Mouse (Mus musculus) heart, postnatal 25 days (tissue): ENCODE data around the gene Prmt7. TPM values are rescaled to one million over a fixed set of nuclear protein-coding genes. Genes with fewer than 3 reads are reported as not detected.
"Not testable (repeated sequence)": the region's sequence is repeated elsewhere in the genome, so short reads cannot be mapped to it uniquely, and the experiment has no call there.

Experiments
- DNase-seq: peaks from one replicate; pipeline ENCODE4 v3.0.0; 2022; ENCODE audit warnings: low spot score
- intact Hi-C: fragments of 180-260 bp; cut with DNase I; formaldehyde crosslinking; loops from one replicate; pipeline ENCODE4 v1.15.1; 2025
- total RNA-seq, 2 experiments: library from RNA; stranded (reverse); gene quantifications; 2 replicates each; pipeline ENCODE4 v1.2.3; 2021

Gene Prmt7
- total RNA-seq: 10 to 100 TPM; 23.1 to 25.8 TPM

DNA sequence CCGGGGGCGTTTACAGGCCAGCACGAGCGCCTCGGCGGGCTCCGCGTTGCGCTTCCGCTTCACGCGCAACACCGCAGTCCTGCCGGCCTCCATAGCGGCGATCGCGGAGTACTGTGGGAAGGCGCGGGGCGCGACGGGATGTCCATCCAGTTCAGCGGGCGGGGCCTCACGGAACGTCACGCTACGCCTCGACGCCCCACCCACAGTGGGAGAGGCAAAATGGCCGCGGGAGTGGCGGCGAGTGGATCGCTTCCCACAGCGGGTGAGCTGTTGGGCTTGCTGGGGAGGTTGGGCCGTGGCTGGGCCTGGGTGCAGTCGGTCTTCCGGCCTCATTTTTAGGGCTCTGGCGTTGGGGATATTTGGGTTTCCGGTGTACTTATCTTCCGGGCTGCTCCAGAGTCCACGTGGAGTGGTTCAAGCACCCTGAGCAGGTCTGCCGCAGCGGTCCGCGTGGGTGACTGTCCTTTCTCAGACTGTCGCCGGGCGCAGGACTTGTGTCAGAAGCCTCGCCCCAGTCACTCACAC, at the start of gene Prmt7, which contains the start of gene Slc7a6os:
Gene Prmt7 (plus strand): TSS at position 116 of the 525 bp plus-strand sequence.
Gene Slc7a6os (minus strand): TSS at position 115 of the 525 bp plus-strand sequence.
- DNase-seq: peak; percentile 89
- intact Hi-C loops: loop anchor here (5.0 kb wide), 1 partner anchor 69 kb away; no protein-coding TSS in a partner anchor

DNA sequence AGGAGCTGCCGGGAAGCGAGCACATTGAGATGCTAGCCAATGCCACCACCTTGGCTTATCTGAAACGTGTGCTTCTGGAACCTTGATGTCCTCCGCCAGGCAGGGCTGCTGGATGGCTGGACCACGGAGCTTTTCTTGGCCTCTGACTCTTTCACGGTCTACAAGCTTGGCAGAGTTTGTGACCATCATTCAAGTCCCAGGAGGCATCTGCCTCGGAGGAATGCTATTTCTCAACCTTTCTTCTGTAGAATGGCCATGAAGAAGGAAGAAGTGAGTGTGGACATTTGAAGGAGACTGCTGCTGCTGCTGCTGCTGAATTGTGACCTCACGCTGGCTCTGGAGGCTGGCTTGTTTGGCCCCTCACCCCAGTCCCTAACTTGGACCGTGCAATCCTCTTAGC, 47.5 kb upstream of the Prmt7 start:
- no peak for DNase-seq
- intact Hi-C loops: loop anchor here (5.0 kb wide), 1 partner anchor 34 kb away; no protein-coding TSS in a partner anchor

DNA sequence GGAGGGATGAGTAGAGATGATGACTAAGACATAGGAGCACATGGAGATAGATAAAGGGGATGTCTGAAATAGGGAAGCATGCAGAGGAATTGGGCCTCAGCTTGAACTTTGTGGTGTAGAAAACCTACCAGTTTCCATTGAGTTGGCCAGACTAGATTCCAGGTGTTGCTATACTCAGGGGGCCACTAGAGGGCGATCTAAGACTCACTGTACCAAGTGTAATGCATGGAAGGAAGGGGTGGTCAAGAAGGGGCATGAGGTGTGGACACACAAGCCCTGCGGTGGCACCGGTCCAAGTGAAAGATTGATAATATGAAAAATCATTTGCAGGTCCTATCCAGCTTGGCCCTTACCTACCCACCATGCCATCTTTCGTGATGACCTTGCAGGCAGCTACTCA, 45.3 kb upstream of the Prmt7 start:
- peak; percentile 25 for DNase-seq
- intact Hi-C loops: no loop called here

DNA sequence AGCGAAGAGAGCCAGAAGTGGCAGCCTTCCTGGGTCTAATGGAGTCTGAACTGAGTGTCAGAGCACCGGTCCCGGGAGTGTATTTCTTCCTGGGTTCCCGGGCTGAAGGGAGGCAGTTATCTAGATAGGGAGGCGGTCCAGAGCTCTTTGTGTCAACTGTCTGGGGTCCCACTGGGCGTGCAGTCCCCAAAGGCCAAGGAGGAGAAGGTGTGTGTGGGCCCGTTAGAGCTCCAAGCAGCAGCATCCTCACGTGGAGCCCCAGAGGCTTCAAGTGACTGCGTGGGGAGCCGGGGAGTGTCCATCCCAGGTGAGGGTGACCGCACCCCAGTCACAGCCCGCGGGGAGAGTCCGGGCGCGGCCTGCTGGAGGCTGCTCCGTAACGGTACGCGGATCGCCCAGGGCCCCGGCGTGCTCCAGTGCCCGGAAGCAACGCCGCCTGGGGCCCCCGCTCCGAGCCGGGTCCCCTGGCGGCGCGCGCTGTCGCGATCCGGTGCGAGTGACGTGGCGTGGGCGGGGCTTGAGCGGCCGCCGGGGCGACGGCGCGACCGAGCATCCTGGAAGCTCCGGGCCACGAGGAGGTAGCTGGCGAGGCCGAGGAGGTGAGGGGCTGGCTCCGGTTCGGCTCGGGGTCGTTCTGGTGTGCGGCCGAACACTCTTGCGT, 42.2 kb upstream of the Prmt7 start, which contains the start of gene Slc7a6:
Gene Slc7a6 (plus strand): TSS at position 502 of the 661 bp plus-strand sequence.
- intact Hi-C loops: no loop called here
- DNase-seq: peak; percentile 76

DNA sequence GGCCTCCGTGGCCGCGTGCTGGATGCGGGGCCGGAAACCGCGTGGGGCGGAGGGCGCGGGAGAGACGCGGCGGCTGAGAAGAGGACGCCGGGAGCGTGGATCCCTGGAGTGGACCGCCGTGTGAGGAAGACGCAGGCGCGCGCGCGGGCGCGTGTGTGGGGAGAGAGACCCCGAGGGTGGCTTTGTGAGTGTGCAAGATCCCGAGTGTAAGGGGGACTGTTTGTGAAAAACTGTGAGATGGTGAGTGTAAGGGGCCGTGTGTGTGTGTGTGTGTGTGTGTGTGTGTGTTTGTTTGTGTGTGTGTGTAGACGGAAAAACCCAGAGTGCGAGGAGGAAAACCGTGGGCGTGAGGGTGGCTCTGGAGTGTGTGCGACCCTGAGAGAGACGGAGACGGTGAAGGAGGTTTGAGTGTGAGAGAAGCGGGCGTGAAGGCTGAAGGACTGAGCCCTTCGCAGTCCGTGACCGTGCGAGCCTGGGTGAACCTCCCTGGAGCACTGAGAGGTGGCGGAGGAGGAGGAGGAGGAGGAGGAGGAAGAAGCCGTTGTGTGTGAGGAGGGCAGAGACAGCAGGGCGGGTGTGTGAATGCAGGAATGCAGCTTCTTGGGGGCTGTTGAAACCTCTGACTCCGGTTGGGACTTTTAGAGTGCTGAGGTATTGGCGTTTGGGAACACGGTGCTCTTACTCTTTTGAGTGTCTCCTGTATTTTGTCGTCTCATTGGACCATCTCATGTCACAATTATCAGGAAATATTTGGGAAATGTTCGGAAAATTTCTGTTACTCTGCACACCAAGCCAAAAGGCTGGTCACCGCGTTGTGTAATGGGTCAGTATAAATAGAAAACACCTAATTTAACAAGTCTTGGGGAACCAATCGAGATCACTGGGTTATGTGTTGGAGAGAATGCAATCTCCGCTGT, 41.5 kb upstream of the Prmt7 start:
- no peak for DNase-seq
- intact Hi-C loops: no loop called here

DNA sequence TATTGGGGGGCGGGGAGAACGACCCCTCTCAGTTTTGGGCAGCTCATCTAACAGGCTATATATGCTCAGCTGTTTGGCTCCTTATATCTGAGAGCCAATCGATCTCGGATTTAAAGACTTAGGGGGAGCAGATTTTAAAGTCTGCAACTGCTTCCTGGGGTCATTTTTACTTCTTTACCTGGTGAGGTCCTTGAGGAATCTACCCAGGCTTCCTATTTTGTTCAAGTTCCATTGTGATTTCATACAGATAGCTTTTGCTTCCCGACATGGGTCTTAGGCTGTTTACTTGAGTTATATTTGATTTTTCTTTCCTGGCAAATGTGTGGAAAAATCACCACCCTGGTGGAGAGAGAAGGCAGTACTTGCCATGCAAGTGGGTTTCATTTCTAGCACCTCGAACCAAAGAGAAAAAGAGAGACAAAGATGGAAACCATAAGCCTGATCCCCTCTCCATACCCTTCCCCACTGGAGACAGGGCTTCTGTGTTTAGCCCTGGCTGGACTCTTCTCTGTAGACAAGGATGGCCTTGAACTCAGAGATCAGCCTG, 40.7 kb upstream of the Prmt7 start:
- intact Hi-C loops: no loop called here
- DNase-seq: no peak

DNA sequence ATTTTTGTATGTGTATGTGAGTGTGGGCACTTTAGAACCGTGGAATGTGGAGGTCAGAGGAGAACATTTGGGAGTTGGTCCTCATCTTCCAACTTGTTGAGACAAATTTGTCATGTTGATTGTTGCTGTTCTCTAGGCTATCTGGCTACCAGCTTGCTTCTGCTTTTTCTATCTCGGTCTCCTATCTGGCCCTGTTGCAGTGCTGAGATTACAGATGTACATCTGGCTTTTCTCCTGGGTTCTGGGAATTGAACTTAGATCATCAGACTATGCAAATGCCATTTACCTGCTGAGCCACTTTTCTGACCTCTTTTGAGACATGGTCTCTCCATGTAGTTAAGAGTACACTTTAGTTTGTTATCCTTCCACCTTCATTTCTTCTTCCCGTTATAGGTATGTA, 37.2 kb upstream of the Prmt7 start:
- intact Hi-C loops: no loop called here
- no peak for DNase-seq

DNA sequence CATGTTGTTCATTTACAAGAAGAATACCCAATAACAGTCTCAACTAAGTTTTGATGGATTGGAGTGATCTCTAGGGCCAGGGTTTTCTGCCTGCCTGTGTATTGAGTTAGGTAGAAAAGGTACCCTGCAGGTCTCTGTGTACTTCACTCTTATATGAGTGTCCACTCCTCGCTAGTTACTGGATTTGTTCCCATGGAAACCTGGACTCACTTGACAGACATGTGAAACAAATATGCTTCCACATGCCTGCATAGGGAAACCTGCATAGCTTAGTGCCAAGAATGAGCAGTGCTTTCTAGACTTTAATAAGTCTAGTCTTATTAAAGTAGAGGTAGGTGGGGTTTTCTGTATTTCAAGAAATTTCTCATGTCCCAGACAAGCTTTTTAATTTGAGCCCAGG, 33.8 kb upstream of the Prmt7 start:
- DNase-seq: no peak
- intact Hi-C loops: no loop called here

DNA sequence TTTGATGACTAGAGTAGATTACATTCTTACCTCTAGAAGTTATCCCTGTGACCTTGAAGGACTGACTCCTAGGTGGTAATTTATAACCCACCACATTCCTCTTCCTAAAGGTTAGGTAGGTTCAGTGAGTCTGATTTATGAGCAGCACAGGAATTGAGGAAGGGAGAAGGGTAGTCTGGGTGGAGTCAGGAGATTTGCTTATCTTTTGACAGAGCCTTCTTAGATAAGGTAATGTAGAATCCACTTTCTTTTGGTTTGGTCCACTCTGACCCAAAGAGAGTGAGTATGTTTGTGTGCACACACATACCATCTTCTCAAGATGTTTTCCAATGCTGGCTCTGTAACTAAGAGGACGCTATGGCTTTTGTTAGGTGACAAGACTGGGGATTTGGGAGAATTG, 33.1 kb upstream of the Prmt7 start:
- no peak for DNase-seq
- intact Hi-C loops: no loop called here

DNA sequence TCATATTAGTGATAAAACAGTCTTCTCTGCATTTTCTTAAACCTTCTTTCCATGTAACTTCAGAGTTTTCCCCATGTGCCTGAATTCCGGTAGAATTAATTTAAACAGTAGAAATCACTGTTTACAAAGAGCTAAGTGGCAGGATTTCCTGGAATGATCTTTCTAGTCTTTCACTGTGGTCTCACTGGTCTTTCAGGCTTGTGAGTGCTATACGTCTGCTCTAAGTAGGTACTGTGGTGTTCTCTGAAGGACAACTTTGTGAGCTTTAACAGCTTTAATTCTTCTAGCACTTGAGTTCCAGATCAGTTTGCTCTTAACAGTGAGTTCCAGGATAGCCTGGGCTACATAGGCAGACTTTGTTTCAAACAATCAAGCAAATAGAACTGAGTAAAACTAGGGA, 32.3 kb upstream of the Prmt7 start:
- intact Hi-C loops: no loop called here

DNA sequence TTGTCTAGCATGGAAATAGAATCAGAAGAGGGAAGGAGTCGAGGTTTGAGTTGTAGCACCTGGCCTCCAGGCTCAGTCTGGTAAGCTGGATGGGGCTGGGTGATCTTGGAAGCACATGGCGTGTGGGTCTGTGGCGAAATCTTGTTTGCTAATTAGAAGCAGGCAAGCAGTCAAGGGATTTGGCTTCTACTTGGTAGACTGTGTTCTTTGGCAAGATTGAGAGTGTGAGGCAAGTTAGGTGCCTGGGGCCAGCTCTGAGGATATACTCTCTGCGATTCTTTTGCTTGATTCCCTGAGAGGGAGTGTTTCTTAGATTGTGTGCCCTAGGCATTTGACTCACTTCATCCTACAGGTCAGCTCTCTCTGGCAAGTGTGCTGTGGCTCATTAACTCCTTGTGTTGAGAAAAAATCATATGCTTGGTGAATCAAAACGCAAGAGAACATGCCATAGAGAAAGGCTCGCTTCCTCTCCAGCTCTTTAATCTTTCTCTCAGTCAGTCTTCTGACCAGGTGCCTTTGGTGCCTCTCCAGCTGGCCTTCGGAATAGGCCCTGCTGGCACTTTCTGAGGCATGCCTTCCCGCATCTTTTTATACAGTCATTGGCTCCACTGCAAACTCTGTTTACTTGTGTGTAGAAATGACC, 25.0 kb upstream of the Prmt7 start:
- DNase-seq: peak; percentile 61
- intact Hi-C loops: no loop called here

More for the DNA sequence above, 32.3 kb upstream of the Prmt7 start:
- no peak for DNase-seq

DNA sequence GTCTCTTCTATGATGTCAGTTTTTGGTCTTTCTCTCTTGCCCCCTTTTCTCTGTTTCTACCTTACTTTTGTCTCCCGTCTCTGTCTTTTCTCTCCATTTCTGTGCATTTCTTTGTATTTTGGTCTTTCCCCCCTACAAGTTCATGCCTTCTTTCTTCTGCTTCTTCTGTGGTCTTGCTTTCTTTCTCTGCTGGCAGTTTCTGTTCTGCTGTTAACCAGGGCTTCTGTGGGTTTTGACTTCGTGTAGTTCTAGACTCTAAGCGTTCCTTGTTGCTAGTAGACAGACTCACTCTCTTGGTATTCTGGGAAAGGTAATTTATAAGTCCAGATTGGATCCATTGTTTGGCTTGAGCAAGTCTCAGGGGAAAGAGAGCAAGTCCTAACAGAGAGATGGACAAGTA, 24.3 kb upstream of the Prmt7 start:
- DNase-seq: no peak
- intact Hi-C loops: no loop called here

DNA sequence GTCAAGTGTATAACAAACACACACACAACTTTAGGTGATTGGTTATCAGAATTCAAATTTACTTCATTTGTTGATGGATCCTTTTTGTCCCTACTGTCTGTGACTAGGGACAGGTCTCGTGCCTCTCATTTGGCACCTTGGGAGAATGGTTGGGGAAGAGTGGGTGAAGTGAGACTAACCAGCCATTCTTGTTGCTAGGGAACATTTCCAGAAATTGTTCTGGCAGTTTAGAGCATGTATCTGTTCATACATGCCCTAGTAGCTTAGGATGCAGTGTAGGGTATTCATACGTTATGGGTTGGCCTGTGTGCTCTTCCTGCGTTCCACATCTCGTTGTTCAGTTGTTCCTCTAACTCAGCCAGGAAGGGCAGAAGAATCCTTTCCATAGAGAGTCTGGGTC, 21.6 kb upstream of the Prmt7 start:
- DNase-seq: no peak
- intact Hi-C loops: no loop called here

DNA sequence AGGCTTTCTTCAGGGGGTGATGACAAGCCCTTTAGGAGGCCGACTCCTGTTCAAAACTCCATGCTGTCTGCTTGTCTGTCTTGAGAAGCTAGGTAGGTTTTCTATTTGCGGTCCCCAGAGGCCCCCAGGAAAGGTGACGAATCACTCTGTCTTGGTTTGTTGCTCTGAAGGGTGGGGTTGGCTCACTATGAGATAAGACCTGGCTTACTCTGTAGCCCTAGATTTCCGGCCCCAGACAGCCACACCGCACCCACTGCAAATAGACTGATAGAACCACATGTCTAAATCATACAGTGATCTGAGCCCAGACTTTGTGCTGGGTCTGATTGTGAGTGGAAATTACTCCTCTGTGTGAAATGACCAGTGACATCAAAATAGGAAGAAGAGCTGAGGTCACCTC, 19.1 kb upstream of the Prmt7 start:
- intact Hi-C loops: no loop called here
- DNase-seq: no peak

DNA sequence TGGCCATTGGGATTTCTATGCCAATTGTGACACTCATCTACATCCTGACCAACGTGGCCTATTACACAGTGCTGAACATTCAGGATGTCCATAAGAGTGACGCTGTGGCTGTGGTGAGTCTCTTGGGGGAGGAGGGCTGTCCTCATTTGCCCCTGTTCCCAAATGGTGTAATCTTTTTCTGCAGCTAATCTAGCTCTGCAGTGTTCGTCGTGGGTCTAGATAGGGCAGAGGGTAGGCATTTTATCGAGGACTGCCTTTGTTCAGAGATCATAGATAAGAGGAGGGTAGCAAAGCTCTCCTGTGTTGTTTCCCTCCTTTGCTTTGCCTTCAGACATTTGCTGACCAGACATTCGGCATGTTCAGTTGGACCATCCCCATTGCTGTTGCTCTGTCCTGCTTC, 17.6 kb upstream of the Prmt7 start:
- DNase-seq: no peak
- intact Hi-C loops: no loop called here

DNA sequence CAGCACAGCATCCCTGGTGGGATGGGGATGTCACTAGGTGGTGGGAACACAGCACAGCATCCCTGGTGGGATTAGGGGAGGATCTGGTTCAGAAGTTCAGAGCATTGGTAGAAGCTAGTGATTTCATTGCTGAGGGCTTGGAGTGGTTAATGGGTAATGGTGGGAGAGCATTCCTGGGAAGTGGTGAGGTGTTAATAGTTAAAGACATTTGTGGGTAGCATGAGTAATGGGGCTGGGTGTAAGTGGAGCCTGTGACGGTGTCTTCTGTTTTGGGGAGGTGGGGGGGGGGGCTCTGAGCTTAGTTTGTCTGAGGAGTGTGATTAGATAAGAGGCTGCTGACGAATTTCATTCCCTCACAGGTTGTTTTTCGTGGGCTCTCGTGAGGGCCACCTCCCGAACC, 16.7 kb upstream of the Prmt7 start:
- intact Hi-C loops: no loop called here
- DNase-seq: no peak

DNA sequence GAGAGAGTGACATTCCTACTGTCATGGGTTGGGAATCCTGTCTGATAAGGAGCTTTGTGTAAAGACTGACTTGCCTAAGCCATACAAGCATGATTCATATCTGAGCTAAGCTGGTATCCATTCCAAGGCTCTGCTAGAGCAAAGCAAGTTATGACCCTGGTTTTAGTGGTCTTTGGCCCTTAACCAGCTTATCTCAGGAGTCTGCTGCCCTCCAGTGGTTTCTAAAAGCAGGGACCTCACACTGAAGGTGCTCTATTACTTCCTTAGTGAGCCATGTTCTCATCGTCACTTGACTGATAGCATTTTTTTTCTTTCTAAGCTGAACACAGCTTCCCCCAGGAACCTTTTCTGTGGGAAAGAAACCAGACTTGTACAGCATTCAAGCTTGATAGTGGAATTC, 12.0 kb upstream of the Prmt7 start:
- DNase-seq: no peak

DNA sequence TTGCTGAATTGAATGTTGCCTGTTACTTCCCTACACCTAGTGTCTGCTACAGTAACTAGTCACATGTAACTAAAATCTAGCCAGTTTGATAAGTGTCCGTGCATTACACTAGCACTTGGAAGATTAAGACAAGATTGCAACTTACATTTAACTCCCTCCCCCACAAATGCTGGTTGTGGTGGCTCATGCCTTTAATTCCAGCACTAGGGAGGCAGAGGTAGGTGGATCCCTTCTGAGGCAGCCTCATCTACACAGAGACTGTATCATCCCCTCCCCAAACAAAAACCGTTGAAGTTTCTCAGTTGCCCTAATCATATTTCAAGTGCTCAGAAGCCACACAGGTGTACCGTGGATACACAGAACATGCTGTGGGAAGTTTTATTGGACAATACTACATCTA, 11.1 kb upstream of the Prmt7 start:
- not testable (repeated sequence) for DNase-seq
- intact Hi-C loops: loop anchor here (1.0 to 5.0 kb wide), 2 partner anchors 37 to 59 kb away; no protein-coding TSS in a partner anchor

More for the DNA sequence above, 12.0 kb upstream of the Prmt7 start:
- intact Hi-C loops: loop anchor here (1.0 to 5.0 kb wide), 2 partner anchors 36 to 58 kb away; no protein-coding TSS in a partner anchor

DNA sequence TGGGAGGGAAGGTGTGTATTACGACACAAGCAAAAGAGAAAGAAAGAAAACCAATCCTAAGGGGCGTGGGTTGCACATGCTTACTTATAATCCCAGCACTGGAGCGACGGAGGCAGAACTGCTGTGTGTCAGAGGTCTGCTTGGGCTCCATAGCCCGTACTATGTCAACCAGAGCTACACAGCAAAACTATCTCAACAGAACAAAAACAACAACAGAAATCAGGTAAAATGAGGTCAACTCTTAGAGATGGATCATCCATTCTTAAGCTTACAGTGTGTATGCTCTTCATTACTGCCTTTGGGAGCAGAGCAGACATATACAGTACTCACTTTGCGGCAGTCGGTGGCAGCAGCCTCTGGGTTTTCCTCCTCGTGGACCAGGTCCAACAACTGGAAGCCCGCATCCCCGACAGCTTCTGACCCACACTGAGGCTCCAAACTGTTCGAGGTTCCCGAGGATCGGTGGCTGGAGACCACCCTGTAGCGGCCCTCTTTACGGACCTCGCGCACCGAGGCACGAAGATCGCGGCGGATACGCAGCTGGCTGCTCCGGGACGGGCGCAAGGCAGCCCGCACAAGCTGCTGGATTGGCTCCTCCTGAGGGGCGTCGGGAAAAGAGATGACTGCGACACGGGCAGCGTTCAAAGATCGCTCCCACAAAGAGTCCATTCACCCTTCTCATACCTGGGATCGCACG, 553 bp upstream of the Prmt7 start:
- intact Hi-C loops: loop anchor here (5.0 kb wide), 1 partner anchor 68 kb away; no protein-coding TSS in a partner anchor
- no peak for DNase-seq
